Mouse (Mus musculus) C2C12 (cell line): ENCODE data around the gene Tmtc2.

Experiments
- CTCF ChIP-seq: IDR thresholded peaks from one replicate; pipeline ENCODE4 v1.5.1; 2011; ENCODE audit not compliant: control insufficient read depth, insufficient read depth, insufficient read length
- FOSL1 ChIP-seq: IDR thresholded peaks from one replicate; pipeline ENCODE4 v1.8.0; 2011; ENCODE audit warnings: mild to moderate bottlenecking, low read length; ENCODE audit not compliant: poor library complexity, insufficient read depth, severe bottlenecking
- MAX ChIP-seq: IDR thresholded peaks from one replicate; pipeline ENCODE4 v1.6.1; 2011; ENCODE audit warnings: mild to moderate bottlenecking, control low read depth
- MYOG ChIP-seq: IDR thresholded peaks from one replicate; pipeline ENCODE4 v1.6.1; 2011; ENCODE audit not compliant: control insufficient read depth, insufficient read length; ENCODE audit errors: extremely low read depth
- USF1 ChIP-seq: IDR thresholded peaks from one replicate; pipeline ENCODE4 v1.6.1; 2011; ENCODE audit warnings: low read depth, mild to moderate bottlenecking, control low read depth, moderate library complexity

GRCm38 (mm10) chr10:105230416-105230815 lies 343.8 kb downstream of the Tmtc2 start:
- no peak for TF ChIP-seq CTCF
- TF ChIP-seq MYOG, result no peak
- TF ChIP-seq USF1, result no peak
- no peak for TF ChIP-seq MAX
- no peak for TF ChIP-seq FOSL1
